Mouse (Mus musculus) 3134 (cell line): ENCODE measurements around the gene Ankk1.

ENCODE experiments used
- DNase-seq: peaks from one replicate; pipeline ENCODE4 v3.0.0-alpha.2; 2011; ENCODE audit warnings: low spot score; ENCODE audit not compliant: insufficient read length; ENCODE audit errors: extremely low read depth

Gene Ankk1

DNA sequence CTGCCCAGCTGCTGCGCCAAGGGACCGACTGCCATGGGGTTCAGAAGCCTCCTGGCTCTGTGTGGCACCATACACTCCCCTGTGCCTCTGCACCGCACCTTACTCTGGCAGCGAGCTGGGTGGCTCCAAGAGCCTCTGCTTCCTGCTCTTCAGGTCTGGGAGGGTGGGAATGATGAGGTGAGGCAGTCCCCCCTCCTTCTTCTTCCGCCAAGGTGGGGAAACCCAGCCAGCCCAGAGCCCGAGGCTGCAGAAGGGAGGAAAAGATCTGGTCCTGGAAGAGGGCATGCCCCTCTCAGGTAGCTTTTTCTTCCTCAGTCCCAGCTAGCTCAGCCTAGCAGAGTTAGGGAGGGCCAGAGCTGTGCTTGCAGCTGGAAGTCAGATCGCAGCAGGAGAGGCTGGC is at the start of gene Ankk1:
Gene Ankk1, minus strand, starts transcription at position 101 of the 400 bp plus-strand sequence.
- no peak for DNase-seq

GRCm38 (mm10) chr9:49472126-49472525 is 45.3 kb upstream of the Ankk1 start:
- no peak for DNase-seq

GRCm38 (mm10) chr9:49470946-49471345 is 44.1 kb upstream of the Ankk1 start:
- DNase-seq: no peak

GRCm38 (mm10) chr9:49470006-49470405 is 43.2 kb upstream of the Ankk1 start:
- DNase-seq: no peak

DNA sequence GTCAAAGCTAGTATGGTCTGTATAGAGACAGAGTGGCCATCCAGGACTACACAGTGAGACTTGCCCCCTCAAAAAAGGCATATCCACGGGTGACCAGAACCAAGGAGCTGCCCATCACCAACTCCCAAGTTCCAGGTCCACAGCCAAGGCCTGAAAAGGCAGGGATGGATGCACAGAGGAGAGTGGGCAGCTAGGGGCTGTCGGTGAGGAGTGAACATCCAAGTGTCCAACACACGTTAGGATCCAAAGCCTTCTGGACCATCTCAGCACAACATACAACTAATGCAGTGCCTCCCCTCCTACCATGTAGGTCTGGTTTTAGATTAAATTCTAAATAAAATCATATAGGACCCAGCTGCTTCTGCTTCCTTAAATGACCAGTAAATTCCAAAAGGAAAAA is 29.3 kb upstream of the Ankk1 start:
- DNase-seq: no peak

DNA sequence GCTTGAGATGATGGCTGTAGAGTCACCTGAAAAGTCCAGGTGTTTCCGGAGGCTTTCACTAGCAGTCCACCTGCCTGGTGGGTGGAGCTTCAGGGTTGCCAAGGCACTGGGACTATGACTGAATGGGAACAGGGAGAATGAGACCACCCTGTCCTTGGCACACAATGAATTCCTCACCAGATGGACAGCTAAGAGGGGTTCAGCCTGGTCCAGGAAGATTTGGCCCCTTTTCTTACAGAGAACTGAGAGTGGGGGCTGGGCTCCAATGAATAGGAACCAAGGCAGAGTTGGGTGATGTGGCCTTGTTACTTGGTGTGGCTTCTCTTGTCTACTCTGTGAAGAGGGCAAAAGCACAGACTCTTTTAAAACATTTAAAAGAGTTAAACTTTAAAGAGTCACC is 25.6 kb upstream of the Ankk1 start:
- no peak for DNase-seq

GRCm38 (mm10) chr9:49450491-49450890 is 23.7 kb upstream of the Ankk1 start:
- DNase-seq: no peak

DNA sequence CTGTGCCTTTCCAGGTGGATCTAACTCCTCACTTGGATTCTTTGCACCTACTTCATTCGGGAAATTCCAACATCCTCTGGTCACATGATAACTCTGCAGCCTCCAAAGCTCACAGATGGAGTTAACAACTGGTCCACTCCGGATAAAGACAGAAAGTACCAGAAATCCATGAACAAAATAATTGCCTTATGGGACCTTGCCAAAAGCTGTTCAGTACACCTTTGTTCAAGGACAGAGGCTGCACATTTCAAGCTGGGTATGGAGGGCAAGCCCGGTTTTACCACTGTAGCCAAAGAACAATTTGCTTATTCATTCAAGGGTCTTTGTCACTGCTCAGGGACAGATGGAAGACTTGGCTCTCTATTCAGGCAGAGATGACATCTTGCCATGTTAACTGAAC is 15.8 kb upstream of the Ankk1 start:
- no peak for DNase-seq

GRCm38 (mm10) chr9:49427478-49427877 is 657 bp upstream of the Ankk1 start:
- DNase-seq: no peak

GRCm38 (mm10) chr9:49425585-49425984 is 1.2 kb downstream of the Ankk1 start:
- no peak for DNase-seq

- no peak for DNase-seq
Observed at GRCm38 (mm10) chr9:49423866-49424265, 3.0 kb downstream of the Ankk1 start.

DNA sequence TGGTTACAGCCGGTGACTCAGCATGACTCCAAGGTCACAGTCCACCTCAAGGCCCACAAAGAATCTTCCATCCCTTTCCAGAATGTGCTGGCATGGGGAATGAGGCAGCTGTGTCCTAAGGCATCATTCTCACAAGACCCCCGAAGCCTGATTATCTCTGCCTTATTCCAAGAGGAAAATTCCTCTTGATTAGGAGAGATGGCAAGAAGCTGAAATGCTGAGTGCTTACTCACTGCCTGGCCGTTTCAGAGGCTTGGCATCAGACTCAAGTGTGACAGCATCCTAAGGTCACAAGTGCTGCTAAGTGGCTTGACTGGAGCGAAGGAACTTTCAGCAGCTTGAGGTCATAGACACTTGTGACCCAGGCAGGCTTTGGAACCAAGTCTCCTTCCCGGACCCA is 16.2 kb downstream of the Ankk1 start:
- no peak for DNase-seq

DNA sequence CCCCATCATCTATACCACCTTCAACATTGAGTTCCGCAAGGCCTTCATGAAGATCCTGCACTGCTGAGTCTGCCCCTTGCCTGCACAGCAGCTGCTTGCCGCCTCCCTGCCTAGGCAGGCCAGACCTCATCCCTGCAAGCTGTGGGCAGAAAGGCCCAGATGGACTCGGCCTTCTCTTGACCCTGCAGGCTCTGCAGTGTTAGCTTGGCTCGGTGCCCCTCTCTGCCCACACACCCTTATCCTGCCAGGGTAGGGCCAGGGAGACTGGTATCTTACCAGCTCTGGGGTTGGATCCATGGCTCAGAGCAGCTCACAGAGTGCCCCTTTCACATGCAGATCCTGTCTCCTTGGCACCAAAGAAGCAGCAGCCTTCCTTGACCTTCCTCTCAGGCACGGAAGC is 19.8 kb downstream of the Ankk1 start:
- DNase-seq: no peak

DNA sequence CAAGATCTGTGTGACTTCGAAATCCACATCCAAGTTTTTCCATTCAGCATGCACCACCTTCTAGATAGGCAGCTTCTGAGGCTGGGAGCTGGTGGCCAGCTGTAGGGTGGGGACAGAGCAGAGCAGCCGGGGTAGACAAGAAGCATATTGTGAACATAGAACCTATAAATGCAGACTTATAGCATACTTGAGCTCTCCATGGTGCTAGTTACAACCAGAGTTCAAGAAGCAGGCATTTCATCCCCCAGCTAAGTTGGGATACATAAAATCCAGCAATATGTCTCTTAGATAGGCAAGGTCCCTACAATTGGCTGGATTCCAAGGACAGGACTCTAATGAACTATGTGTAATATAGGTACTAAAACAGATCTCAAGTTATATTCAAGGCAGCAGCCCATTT is 23.1 kb downstream of the Ankk1 start:
- DNase-seq: no peak

GRCm38 (mm10) chr9:49396006-49396405 is 30.8 kb downstream of the Ankk1 start:
- no peak for DNase-seq

GRCm38 (mm10) chr9:49392242-49392641 is 34.6 kb downstream of the Ankk1 start:
- DNase-seq: no peak

DNA sequence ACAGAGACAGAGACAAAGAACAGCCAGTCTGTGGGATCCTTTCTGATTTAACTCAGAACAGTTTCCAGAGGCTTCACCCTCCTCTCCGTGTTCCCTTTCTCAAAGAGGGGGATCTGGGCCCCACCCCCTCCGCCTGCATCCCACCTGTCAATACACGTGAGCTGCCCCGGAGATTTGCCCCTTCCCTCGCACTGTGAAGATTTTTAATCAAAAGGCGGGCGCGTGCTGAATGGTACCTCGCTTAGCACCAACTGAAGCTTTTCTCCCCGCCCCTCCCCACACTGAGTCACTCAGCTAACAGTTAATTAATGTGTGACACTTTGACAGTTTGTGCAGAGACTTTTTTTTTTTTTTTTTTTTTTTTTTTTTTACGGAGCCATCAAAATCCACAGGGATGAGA is 40.7 kb downstream of the Ankk1 start:
- DNase-seq: no peak

DNA sequence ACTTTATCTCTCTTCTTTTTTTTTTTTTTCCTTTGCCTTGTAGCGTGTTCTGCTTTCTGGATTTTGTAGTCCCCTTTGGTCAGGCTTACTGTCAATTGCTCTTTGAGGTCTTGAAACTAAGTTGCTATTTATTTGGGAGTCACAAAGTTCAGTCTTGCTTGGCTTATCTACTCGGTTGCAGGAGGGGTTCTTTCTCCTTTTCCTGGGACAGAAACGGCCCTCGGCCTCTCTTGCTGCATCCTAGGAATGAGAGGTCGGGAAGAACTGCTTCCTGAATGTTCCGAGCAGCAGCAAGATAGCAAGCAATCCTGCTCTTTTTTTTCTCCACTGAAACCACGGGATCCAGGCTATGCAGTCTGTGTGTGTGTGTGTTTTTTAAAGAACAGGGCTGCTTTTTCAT is 41.5 kb downstream of the Ankk1 start:
- DNase-seq: no peak

GRCm38 (mm10) chr9:49384855-49385254 is 42.0 kb downstream of the Ankk1 start:
- DNase-seq: no peak

DNA sequence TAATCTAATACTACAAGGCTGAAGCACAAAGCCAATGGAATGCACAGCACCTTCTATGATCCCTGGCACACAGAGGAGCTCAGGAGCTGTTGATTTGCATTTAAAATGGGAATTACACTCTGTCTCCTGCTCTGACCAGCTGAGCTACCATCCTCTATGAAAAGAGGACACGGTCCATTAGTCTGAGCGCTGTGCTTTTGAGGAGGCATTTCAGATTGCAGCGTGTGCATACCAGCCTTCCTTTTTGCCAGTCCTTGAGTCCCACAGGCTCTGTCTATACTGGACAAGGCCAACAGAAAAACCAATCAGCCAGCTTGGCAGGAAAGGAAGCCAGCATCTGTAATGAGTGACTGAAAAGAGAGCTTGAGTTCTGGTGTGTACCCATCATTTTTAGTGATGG is 42.8 kb downstream of the Ankk1 start:
- no peak for DNase-seq

GRCm38 (mm10) chr9:49379962-49380361 is 46.9 kb downstream of the Ankk1 start:
- no peak for DNase-seq

DNA sequence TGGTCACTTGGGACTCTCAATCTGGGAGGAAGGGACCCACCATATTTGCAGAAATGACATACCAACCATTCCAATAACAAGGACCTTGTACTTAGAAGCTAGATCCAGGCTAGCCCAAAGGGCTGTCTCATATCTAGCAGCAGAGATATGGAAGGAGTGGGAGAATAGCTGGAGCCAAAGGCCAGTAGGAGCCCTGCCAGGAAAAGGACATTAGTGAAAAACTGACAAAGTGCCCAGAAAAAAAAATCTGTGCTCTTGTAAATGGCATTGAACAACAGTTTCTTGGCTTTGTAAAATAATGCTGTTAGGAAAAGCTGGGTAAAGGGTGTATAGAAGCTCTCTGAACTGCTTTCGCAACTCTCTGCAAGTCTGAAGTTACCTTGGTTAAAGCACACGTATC is 52.9 kb downstream of the Ankk1 start:
- no peak for DNase-seq

GRCm38 (mm10) chr9:49365763-49366162 is 61.1 kb downstream of the Ankk1 start:
- no peak for DNase-seq
